Mouse (Mus musculus) central nervous system, embryonic 11.5 days (tissue): Measurements from ENCODE around the gene Adam10. TPM values are rescaled to one million over a fixed set of nuclear protein-coding genes. Genes with fewer than 3 reads are reported as not detected.

Experiments
- polyA plus RNA-seq: library from polyadenylated mRNA; depleted of rRNA; stranded (reverse); fragments of >200 nt; gene quantifications from 2 replicates; pipeline ENCODE4 v1.2.3, GENCODE M21; 2012; rRNA removed

Adam10 gene
- polyA plus RNA-seq, result 57.7 and 62.8 TPM in 2 replicates

DNA sequence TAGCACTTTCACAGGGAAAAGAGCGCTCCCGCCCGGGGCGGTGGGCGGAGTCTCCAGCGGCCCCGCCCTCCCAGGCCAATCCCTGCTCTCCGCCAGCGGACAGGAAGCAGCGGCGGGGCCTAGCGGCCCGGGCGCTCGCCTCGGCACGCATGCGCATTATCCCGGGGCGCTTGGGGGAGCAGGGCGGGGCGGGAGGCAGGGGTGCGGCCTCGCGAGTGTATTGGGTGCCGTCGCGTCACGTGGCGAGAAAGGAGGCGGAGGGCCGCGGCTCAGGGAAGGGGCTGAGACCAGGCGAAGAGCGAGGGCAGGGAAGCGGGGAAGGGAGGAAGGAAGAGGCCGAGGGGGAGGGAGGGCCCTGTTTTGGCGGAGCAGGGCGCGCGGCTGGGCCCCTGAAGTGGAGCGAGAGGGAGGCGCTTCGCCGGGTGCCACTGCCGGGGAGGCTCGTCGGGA, at the start of gene Adam10:
Gene Adam10, plus strand, starts transcription at position 316 of the 450 bp plus-strand sequence.

DNA sequence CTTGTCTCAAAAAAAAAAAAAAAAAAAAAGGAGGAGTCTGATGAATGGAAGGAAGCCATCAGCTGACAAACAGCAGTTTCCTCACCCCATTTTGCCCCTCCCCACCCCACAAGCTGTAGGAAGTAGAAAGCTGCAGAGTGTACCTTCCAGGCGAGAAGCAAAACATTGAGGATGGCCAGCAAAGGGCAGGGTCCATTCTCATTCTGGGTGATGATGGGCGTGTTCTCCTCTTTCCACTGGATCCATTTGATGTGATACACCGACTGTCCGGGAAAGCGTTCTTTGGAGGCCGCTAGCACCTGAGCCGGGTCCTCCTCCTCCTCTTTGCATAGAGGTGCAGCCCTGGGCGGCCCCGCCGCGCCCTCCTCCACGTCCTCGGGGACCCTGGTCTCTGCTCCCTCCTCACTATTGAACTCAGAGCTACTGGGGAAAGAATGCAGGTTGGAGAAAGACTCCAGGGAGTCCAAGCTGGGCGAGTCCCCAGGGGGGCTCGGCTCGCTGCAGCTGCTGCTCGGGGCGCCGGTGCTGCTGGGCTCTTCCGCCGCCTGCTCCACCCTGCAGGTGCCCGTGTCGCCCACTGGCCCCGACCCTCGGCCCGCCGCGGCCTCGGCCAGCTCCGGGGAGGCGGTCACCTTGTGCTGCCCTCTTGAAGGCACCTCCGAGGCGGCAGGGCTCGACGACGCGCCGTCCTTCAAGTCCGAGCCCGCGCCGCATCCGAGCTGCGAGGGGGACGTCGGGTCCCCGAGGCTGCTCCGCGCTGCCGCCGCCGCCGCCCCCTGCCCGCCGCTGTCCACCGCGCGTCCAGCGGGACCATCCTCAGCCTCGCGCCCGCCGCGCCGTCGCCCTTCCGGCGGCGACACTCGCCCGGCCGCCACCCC, 22.4 kb upstream of the Adam10 start, which contains the start of gene Gm10642:
Gene Gm10642, plus strand, starts transcription at position 122 of the 878 bp plus-strand sequence.

DNA sequence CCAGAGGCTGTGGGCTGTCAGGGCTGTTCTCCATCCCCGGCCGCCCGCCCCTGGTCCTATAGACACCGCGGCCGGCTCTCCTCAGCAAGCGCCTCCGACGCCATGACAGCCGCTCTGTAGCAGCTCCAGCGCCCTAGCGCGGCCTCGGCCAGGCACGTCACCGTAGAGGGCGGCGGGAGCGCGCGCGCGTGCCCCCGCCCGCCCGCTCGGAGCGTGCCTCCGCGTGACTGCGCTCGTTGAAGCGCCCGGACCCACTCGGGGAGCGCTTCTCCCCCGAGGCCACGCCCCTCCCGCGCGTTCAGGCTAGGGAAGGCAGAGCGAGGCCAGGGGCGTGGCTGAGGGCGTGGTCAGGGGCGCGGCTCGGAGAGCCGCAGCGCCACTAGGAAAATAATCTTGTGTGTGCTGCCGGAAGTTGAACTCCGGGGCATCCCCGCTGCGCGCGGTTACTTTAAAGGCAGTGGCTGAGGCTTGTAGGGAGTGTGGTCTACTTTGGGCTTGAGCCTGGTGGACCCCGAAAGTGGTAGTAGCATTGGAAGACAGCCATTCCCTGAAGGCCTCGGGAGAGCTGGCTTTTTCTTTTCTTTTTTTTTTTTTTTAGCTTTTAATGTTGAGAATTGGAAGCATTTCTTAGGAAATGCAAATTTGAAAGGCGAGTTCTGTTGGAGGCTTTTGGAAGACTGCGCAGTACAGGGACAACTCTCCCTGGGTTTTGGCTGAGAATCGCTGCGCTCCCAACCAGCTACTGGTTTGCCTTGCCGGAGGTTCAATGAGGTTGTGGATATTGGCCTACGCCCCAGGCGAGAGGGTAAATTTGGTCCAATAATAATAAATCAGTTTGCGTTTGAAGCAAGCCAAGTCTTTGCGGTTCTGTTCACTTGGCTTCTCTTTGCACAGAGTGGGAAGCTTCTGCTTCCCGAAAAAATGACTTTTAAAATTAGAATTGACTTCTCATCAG, 21.5 kb upstream of the Adam10 start, which contains the start of gene Mindy2:
Gene Mindy2, minus strand, starts transcription at position 162 of the 955 bp plus-strand sequence.

Other genes with a start within 250 kb of the Adam10 start
- gene Rnf111, start 175.3 kb upstream of the Adam10 start, polyA plus RNA-seq, result 25.0 and 47.9 TPM in 2 replicates
- gene Sltm, start 136.2 kb upstream of the Adam10 start, polyA plus RNA-seq, result 75.5 and 122 TPM in 2 replicates
- 0.14 and 0.31 TPM in 2 replicates for gene Gm10642, start 22.7 kb upstream of the Adam10 start, polyA plus RNA-seq
- gene Mindy2, start 21.8 kb upstream of the Adam10 start, polyA plus RNA-seq, result 7.2 and 10.2 TPM in 2 replicates